Mouse (Mus musculus) lung, postnatal 0 days (tissue): ENCODE results near the gene Rpa2.

Experiments used
- CTCF ChIP-seq: IDR thresholded peaks from 2 replicates; pipeline ENCODE4 v1.5.1; 2016; ENCODE audit warnings: antibody characterized with exemption, mild to moderate bottlenecking
- EP300 ChIP-seq: IDR thresholded peaks from 2 replicates; pipeline ENCODE4 v1.6.1; 2016; ENCODE audit warnings: antibody characterized with exemption, mild to moderate bottlenecking, control low read depth

DNA sequence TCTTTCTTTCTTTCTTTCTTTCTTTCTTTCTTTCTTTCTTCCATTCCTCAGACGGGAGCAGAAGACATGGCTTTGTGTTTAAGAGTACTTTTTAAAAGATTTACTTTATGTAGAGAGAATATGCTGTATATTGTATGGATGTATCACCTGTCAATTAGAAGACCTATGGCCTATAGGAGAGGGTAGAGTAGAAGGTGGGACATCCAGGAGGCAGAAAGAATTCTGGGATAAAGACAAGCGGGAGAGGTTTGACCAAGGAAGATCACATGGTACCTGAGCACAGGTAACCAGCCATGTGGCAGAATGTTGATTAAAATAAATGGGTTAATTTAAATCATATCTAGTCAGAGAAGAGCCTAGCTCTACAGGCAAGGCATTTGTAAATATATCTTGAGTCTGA lies 33.4 kb upstream of the Rpa2 start:
- TF ChIP-seq CTCF (no peak), EP300 (no peak)
